Comparison of ENCODE assay signal across 9 mouse cellular contexts in genomic region chr9:71616185-71616584, GRCm38 (mm10). TPM values are rescaled to one million over a fixed set of nuclear protein-coding genes. Genes with fewer than 3 reads are reported as not detected.
DNase-seq lines count a peak whose midpoint lies in the region; ATAC-seq and TF ChIP-seq lines count a peak whose summit lies in the region.
"Had no signal": no experiment of that assay in that cellular context is flagged by ENCODE, and none has a peak within 500 bp of the region (broad histone marks: within the 10 kb centered on the region; RNA-seq: fewer than 3 reads in every experiment).

No protein-coding gene starts in this region.

- no peaks in the 10 kb centered on the region for H3K27me3 ChIP-seq in E14TG2a.4 (ENCODE audit: insufficient read depth, low read length)
- no peaks in the 10 kb centered on the region for H3K27me3 ChIP-seq in heart, embryonic 10.5 days (ENCODE audit: insufficient read depth, poor library complexity, severe bottlenecking)
- H3K27me3 ChIP-seq in small intestine, adult 2 months (ENCODE audit: control insufficient read depth, insufficient read depth, low read length): no peaks in the 10 kb centered on the region
- H3K27me3 ChIP-seq: liver, embryonic 15.5 days had no signal

- H3K9me3 ChIP-seq in E14TG2a.4 (ENCODE audit: low read length): peaks cover 28% of the 10 kb centered on the region
- no peaks in the 10 kb centered on the region for H3K9me3 ChIP-seq in heart, embryonic 10.5 days
- H3K9me3 ChIP-seq: liver, embryonic 15.5 days had no signal

- H3K4me1 ChIP-seq in E14TG2a.4 (replicated peaks; ENCODE audit: low read depth, low read length): peaks cover 4% of the 10 kb centered on the region; the same call in 1 of the 2 replicates
- peaks cover 23% of the 10 kb centered on the region for H3K4me1 ChIP-seq in heart, embryonic 10.5 days
- H3K4me1 ChIP-seq in small intestine, adult 2 months (ENCODE audit: control insufficient read depth, insufficient read depth, insufficient read length, low read length): peaks cover 7% of the 10 kb centered on the region; the same call in 1 of the 2 replicates
- H3K4me1 ChIP-seq: liver, embryonic 15.5 days had no signal

- TF ChIP-seq POLR2A in small intestine, adult 2 months (IDR thresholded peaks at IDR 0.05; ENCODE audit: low read depth, low read length): no peak

- ATAC-seq in activated CD4-positive, CD25-positive, alpha-beta regulatory T cell, adult 4 months: no peak

- H3K36me3 ChIP-seq in E14TG2a.4 (ENCODE audit: insufficient read depth, low read length): no peaks in the 10 kb centered on the region
- no peaks in the 10 kb centered on the region for H3K36me3 ChIP-seq in heart, embryonic 10.5 days
- H3K36me3 ChIP-seq in small intestine, adult 2 months (ENCODE audit: control insufficient read depth, insufficient read depth, low read length): no peaks in the 10 kb centered on the region
- H3K36me3 ChIP-seq: liver, embryonic 15.5 days had no signal

- WGBS in heart, embryonic 10.5 days: 16% methylated on average over 3 of the region's 3 CpGs
- WGBS in small intestine, adult 2 months: 9% methylated on average over 3 of the region's 3 CpGs

- DNase-seq in adrenal gland, adult 2 months: peak; percentile 78
- peak; percentile 71 for DNase-seq in embryo, embryonic 9.5 days (ENCODE audit: extremely low spot score)
- DNase-seq in heart, embryonic 10.5 days (ENCODE audit: low spot score): peak; percentile 90
- DNase-seq in layer of hippocampus, adult 9-10 months (ENCODE audit: low spot score): peak; percentile 44
- peak; percentile 82 for DNase-seq in lung, postnatal 25 days (ENCODE audit: low spot score)

- peak; percentile 95 for TF ChIP-seq CTCF in E14TG2a.4 (conservative IDR thresholded peaks at IDR 0.05; ENCODE audit: low read length)
- peak; percentile 94; the same call in 1 of the 2 replicates for TF ChIP-seq CTCF in small intestine, adult 2 months (IDR thresholded peaks at IDR 0.05; ENCODE audit: extremely low read depth, insufficient read length, insufficient replicate concordance, low read depth, low read length)

- H3K27ac ChIP-seq in heart, embryonic 10.5 days: no peak overlapping the region; the same call in 1 of the 2 replicates
- no peak overlapping the region for H3K27ac ChIP-seq in small intestine, adult 2 months (ENCODE audit: insufficient read depth, low read depth, low read length)
- H3K27ac ChIP-seq: liver, embryonic 15.5 days had no signal

- H3K4me3 ChIP-seq in E14TG2a.4 (replicated peaks; ENCODE audit: low read length): no peak overlapping the region
- no peak overlapping the region for H3K4me3 ChIP-seq in heart, embryonic 10.5 days
- H3K4me3 ChIP-seq in small intestine, adult 2 months (ENCODE audit: low read depth, low read length): no peak overlapping the region
- H3K4me3 ChIP-seq: liver, embryonic 15.5 days had no signal

RNA-seq across cellular contexts. Expression of gene Myzap, which starts 24.0 kb away (rescaled TPM):
- total RNA-seq in adrenal gland, adult 2 months (2021): 10 to 100 TPM; 10.3 to 11.7 TPM
- polyA plus RNA-seq in adrenal gland, adult 2 months (2012; rRNA removed): 3.2 and 3.9 TPM in 2 replicates
- polyA plus RNA-seq in heart, embryonic 10.5 days (2016; fragmentation: Nextera tagmentation; extraction: Ambion mirVana): 23.4 and 38.5 TPM in 2 replicates
- polyA plus RNA-seq in small intestine, adult 2 months (2012; rRNA removed): 3.5 and 14.2 TPM in 2 replicates
- polyA plus RNA-seq in activated CD4-positive, CD25-positive, alpha-beta regulatory T cell, adult 4 months (2017; shearing (Covaris generic)): under 1 TPM in 1 of 2 experiments, not detected in 1; 0.77 TPM
